Mouse (Mus musculus): ENCODE measurements around the gene Alkbh8.
A peak's percentile ranks its signal among the peaks of the same experiment; 100 is the strongest.
"Not testable (repeated sequence)": the region's sequence is repeated elsewhere in the genome, so short reads cannot be mapped to it uniquely, and the experiment has no call there.

Alkbh8 gene

GRCm38 (mm10) chr9:3334962-3335767 lies at the start of gene Alkbh8:
Gene Alkbh8 (plus strand): TSS chr9:3335140.
- peak; percentile 66 to 77 for DNase-seq

DNA sequence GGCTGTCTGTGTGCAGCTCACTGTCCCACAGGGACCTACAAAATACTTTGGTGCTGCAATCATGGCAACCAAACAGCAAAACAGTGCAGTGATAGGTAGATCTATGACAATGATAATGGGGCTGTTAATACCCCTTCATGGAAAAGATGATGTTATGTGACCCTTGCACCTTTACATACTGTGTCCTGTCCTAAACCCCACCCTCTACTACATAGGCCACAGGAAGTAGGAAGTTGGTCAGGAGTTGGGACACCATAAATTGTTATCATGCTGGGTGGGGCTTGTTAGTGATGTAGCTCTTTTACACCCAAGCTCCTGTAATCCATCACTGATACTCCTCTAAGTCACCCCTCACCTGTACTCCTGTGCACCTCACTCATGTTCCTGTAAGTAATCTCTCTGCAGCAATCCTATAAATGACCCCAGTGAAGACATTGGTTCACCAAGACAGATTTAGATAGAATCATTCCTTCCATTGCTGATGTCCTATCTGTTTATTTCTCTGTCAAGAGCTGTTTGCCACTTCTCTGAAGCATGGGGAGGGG lies 25.6 kb upstream of the Alkbh8 start:
- DNase-seq: no peak

GRCm38 (mm10) chr9:3310016-3310415 lies 24.9 kb upstream of the Alkbh8 start:
- DNase-seq: no peak

DNA sequence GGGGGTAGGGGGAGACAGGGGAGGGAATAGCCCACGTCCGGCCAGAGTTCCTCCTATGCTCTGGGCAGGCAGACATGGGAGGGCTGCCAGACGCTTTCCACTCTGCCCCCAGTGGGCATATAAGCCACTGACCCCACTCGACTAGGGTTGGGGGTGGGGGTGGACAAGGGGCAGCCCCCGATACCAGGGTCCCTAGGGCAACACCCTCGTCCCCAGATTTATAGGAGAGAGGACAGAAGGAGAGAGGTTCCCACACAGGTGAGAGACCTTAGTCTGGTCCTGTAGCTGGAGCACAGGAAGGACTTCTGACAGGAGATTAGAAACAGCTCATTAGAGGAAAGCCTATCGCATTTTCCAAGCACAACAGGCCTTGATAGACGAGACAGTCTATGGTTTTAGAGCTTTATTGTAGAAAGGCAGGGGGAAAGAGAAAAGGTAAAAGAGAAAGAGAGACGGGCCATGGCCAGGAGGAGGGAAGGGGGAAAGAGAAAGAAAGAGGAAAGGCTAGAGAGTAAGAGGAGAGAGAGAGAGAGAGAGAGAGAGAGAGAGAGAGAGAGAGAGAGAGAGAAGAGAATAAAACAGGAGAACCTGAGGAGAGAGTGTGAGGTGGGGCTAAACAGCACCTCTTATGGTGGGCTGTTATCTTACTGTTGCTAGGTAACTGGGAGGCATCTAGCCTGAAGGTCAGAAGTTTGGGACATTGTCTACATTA lies 7.4 kb upstream of the Alkbh8 start:
- DNase-seq: not testable (repeated sequence)

DNA sequence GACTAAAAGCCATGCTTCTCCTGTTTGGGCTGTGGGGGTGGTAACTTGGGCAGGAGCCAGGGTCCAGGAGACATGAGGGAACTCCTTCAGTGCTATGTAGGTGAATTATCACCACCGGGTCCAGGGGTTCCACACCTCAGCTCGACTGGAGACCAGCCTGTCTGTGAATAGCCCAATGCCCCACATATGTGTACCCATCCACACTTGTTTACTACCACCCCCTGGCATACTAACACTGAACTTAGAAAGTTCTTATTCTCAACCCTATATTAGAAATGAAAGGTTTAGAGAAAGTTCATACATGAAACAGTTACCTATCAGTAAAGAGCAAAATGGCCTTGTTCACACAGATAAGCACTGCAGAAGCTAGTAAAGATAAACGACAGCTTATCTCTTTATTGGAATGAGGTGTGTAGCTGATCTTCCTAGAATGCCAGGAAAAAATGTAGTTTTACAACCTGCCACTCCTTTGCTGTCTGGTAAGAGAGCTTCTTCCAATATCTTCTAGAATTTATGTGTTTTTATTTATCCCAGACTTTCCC lies 6.8 kb upstream of the Alkbh8 start:
- no peak for DNase-seq

DNA sequence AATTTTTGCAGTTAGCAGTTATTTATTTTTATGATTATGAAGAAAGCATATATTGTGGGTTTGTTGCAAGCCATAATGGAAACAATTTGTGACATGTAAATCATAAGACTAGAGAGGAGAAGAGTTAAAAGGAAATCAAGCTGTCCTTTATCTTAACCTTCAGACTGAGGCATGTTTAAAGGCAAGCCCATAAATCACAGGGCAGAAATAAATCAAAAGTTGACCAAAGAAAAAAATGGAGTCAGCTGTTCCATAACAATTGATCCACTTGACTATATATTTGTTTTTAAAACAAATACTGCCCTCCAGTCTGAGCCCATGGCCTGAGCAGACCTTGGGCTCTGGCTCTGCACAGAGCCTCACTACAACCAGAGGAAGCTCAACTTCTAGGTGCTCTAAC lies 4.6 kb upstream of the Alkbh8 start:
- DNase-seq: no peak

DNA sequence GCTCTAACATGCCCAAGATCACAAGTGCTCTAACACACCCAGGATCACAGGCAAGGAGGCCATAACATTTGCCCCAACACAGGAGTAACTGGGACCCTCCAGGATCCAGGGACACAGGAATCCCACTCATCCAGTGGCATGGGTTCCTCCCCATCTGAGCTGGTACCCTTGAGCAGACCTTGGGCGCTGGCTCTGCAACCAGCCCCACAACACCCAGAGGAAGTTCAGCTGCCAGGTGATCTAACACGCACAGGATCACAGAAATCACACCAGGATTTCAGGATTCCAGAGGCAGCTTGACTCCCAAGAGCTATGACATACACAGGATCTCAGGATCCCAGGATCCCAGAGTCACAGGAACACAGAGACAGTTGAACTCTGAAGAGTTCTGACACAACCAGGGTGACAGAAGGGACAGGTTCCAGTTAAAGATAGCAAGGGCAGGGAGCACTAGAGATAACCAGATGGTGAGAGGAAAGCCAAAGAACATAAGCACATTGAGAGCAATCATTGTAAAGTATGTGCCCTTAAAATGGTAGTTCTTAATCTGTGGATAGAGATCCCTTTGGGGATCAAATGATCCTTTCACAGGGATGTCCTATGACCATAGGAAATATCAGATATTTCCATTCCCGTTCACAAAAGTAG lies 4.1 kb upstream of the Alkbh8 start:
- DNase-seq: no peak

- no peak for DNase-seq
Observed at GRCm38 (mm10) chr9:3336661-3337060, 1.7 kb downstream of the Alkbh8 start.

DNA sequence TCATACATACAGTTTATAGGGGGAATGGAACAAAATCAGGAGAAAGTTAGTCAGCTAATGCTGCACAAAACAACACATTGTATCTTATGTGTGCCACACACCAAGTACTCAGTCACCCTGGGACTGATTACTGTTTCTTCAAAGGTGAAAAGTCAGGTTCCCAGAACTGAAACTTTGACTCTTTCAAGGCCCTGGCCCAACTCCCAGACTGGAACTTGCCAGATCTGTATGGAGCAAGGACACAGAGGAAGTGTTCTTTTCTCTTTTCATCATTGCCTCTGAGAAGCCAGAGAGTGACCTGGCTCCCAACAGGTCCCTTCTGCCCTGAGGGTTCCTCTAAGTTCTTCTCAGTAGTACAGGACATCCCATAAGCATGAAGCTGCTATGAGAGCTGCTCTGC lies 10.2 kb downstream of the Alkbh8 start:
- DNase-seq: no peak

DNA sequence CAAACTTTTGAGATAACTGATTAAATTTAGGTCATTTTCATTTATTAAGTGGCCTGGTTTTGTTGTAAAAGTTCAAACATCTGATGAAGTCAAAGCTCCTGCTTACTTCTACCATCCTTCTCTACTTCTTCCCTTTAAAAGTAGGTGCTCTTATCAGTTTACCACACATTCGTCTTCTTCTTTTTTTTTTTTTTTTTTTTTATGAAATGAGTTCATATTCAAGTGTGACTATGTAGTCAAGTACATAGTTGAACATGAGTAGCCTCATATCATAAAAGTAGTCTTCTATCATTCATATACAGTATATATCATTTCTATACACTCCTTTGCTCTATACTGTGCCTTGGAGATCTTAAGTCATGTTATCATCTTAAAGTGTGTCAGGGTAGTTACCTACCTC lies 11.0 kb downstream of the Alkbh8 start:
- no peak for DNase-seq

- DNase-seq: no peak
Observed at GRCm38 (mm10) chr9:3350056-3350455, 15.1 kb downstream of the Alkbh8 start.

DNA sequence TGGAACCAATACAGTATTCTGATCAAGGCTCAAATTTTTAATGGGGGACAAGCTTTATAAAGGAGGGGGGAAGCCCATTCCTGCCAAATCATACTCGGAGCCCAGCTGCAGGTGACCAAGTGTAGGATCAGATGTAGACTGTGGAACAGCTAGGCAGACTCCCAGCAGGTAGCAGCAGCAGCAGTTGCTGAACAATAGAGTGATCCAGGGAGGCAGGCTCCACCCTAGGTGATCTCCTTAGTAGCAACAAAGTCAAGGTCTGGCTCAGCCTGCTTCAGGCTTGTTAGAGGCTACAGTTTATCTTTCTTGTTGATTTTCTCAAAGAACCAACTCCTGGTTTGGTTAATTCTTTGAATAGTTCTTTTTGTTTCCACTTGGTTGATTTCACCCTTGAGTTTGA lies 41.4 kb downstream of the Alkbh8 start:
- not testable (repeated sequence) for DNase-seq

- peak; percentile 66 to 81 for DNase-seq
Observed at GRCm38 (mm10) chr9:3403251-3404208, 68.6 kb downstream of the Alkbh8 start, which contains the start of gene Cwf19l2. Gene Cwf19l2 (plus strand): TSS chr9:3403592.

- DNase-seq: no peak
Observed at GRCm38 (mm10) chr9:3404372-3404771, 69.4 kb downstream of the Alkbh8 start.

DNA sequence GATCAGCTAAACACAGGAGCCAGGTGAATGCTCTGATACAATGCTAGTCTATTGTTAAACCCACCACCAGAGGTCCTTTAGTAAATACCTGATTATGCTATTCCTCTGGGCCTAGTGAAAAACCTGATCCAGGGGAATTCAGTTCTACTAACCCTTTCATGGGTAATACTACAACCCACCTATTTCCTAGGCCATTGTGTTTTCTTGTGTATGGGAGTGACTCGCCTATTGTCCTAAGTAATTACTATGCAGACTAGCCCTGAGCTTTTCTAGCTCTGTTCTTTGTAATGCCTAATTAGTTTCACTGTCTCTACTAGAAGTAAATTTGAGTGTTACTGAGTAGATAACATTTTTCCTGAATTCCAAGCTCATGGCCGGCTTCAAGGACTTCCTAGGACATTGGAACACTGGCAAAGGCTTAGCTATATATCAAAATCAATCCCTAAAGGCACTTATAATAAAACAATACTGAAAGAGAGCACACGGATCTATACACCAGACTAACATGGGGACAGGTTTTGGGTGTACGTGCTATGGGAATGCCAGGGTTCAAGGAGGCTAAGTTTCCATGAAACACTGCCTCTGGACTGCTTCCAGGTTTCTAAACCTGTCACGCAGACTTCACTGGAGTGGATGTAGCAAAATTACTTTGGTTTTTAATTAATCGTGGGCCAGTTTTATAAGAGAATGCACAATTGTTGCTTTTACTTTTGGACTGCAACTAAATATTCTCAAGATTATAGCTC lies 104.8 kb downstream of the Alkbh8 start:
- not testable (repeated sequence) for DNase-seq
